Mouse (Mus musculus): ENCODE measurements around the gene Kansl1.

GRCm38 (mm10) chr11:104431807-104432206, 36.9 kb downstream of the Kansl1 start:
- no peak for TF ChIP-seq POLR2AphosphoS2 (IDR thresholded peaks at IDR 0.05; ENCODE audit: insufficient read length, low read depth)
- no peak for TF ChIP-seq POLR2A (IDR thresholded peaks at IDR 0.05; ENCODE audit: insufficient read length, low read depth)
- no peak for TF ChIP-seq MAX (IDR thresholded peaks at IDR 0.05; ENCODE audit: low read depth)
- no peak for TF ChIP-seq E2F4 (IDR thresholded peaks at IDR 0.05; ENCODE audit: insufficient read depth)
- TF ChIP-seq SRF (IDR thresholded peaks at IDR 0.05; ENCODE audit: control insufficient read depth, insufficient read length, low read depth): no peak
- TF ChIP-seq TCF12 (IDR thresholded peaks at IDR 0.05; ENCODE audit: insufficient read depth, poor library complexity, severe bottlenecking): no peak
- no peak for TF ChIP-seq MYOG (IDR thresholded peaks at IDR 0.05; ENCODE audit: control insufficient read depth in 1 of 3, insufficient read depth in 1 of 3, insufficient read length in 2 of 3, low read depth in 2 of 3)
- TF ChIP-seq TCF3 (IDR thresholded peaks at IDR 0.05; ENCODE audit: insufficient read length, low read depth): no peak
- no peak for TF ChIP-seq CEBPB (IDR thresholded peaks at IDR 0.05; ENCODE audit: insufficient read depth, poor library complexity, severe bottlenecking)
- no peak for TF ChIP-seq REST (IDR thresholded peaks at IDR 0.05; ENCODE audit: insufficient read depth, insufficient read length)
- TF ChIP-seq USF1 (IDR thresholded peaks at IDR 0.05; ENCODE audit: low read depth): no peak
